Mouse (Mus musculus): ENCODE results near the gene Olfr722. TPM values are rescaled to one million over a fixed set of nuclear protein-coding genes. Genes with fewer than 3 reads are reported as not detected.

The Olfr722 gene
- not detected in 2 replicates for polyA plus RNA-seq (2012; rRNA removed)

GRCm38 (mm10) chr14:49901899-49902298 lies at the start of gene Olfr722:
Gene Olfr722 (minus strand): TSS chr14:49901999.

GRCm38 (mm10) chr14:49931687-49932086 lies 29.9 kb upstream of the Olfr722 start, which contains the start of gene Olfr723:
Gene Olfr723 (minus strand): TSS chr14:49931787.

Other genes with a start within 250 kb of the Olfr722 start
- gene Armh4, start 118.6 kb downstream of the Olfr722 start, polyA plus RNA-seq (2012; rRNA removed), result 2.6 and 2.8 TPM in 2 replicates
- gene Olfr723, start 29.8 kb upstream of the Olfr722 start, polyA plus RNA-seq (2012; rRNA removed), result not detected in 2 replicates
- gene Olfr724, start 61.3 kb upstream of the Olfr722 start, polyA plus RNA-seq (2012; rRNA removed), result not detected in 2 replicates
- gene Olfr725, start 138.4 kb upstream of the Olfr722 start, polyA plus RNA-seq (2012; rRNA removed), result not detected in 2 replicates
- not detected in 2 replicates for gene Olfr726, start 189.0 kb upstream of the Olfr722 start, polyA plus RNA-seq (2012; rRNA removed)
- not detected in 2 replicates for gene Olfr727, start 221.2 kb upstream of the Olfr722 start, polyA plus RNA-seq (2012; rRNA removed)
- not detected in 2 replicates for gene Olfr728, start 240.7 kb upstream of the Olfr722 start, polyA plus RNA-seq (2012; rRNA removed)